Mouse (Mus musculus) inflammation-experienced regulatory T-cells, adult 6 months (primary cell): Measurements from ENCODE around the gene Cntn4. TPM values are rescaled to one million over a fixed set of nuclear protein-coding genes. Genes with fewer than 3 reads are reported as not detected.

Experiments
- ATAC-seq: one replicate; pipeline ENCODE4 v1.8.0; 2017
- polyA plus RNA-seq, 3 experiments: library from polyadenylated mRNA; unstranded; fragments of 100-300 nt; shearing (Covaris generic); gene quantifications; one replicate each; pipeline ENCODE4 v1.2.1; 2017

Gene Cntn4
- polyA plus RNA-seq, 3 experiments from 2014 or later = not detected

- ATAC-seq = no peak
Measured at GRCm38 (mm10) chr6:106675581-106675980, 998.1 kb downstream of the Cntn4 start.

- ATAC-seq = no peak
Measured at GRCm38 (mm10) chr6:106701931-106702330, 1024.5 kb downstream of the Cntn4 start.

GRCm38 (mm10) chr6:106705506-106706035 is 1028.1 kb downstream of the Cntn4 start:
- no peak for ATAC-seq

- ATAC-seq = no peak
Measured at GRCm38 (mm10) chr6:106725642-106726041, 1048.2 kb downstream of the Cntn4 start.

GRCm38 (mm10) chr6:106726078-106726477 is 1048.6 kb downstream of the Cntn4 start:
- no peak for ATAC-seq

GRCm38 (mm10) chr6:106727703-106728102 is 1050.2 kb downstream of the Cntn4 start:
- no peak for ATAC-seq

- ATAC-seq = no peak
Measured at GRCm38 (mm10) chr6:106729682-106730314, 1052.3 kb downstream of the Cntn4 start.

GRCm38 (mm10) chr6:106732563-106732962 is 1055.1 kb downstream of the Cntn4 start:
- no peak for ATAC-seq

GRCm38 (mm10) chr6:106738229-106738628 is 1060.8 kb downstream of the Cntn4 start:
- no peak for ATAC-seq

- no peak for ATAC-seq
Measured at GRCm38 (mm10) chr6:106740244-106740825, 1062.9 kb downstream of the Cntn4 start.

- no peak for ATAC-seq
Measured at GRCm38 (mm10) chr6:106743556-106744233, 1066.2 kb downstream of the Cntn4 start.

- ATAC-seq = no peak
Measured at GRCm38 (mm10) chr6:106745673-106746394, 1068.4 kb downstream of the Cntn4 start.

GRCm38 (mm10) chr6:106747251-106747650 is 1069.8 kb downstream of the Cntn4 start:
- ATAC-seq = no peak

- no peak for ATAC-seq
Measured at GRCm38 (mm10) chr6:106747804-106748203, 1070.3 kb downstream of the Cntn4 start.
